Mouse (Mus musculus): ENCODE measurements at regions not wholly inside any gene's neighbourhood (a gene's known extent, or its start where the extent isn't known, plus 50 kb on each side); places are given as distances from the start of the nearest gene placed in this dataset.

- H3K27me3 ChIP-seq (ENCODE audit: control insufficient read depth in 1 of 2, insufficient read depth in 2 of 2, low read length in 2 of 2): no peaks in the 10 kb centered on the region
- H3K4me3 ChIP-seq (ENCODE audit: control insufficient read depth in 1 of 2, insufficient read depth in 1 of 2, low read depth in 2 of 2, low read length in 2 of 2): no peak overlapping the region
- no peak overlapping the region for H3K9ac ChIP-seq (ENCODE audit: control insufficient read depth, low read depth, low read length, poor library complexity, severe bottlenecking)
- no peaks in the 10 kb centered on the region for H3K36me3 ChIP-seq (ENCODE audit: control insufficient read depth in 1 of 2, insufficient read depth in 2 of 2, low read length in 2 of 2)
- no peak for DNase-seq (ENCODE audit: low read depth, low spot score)
- no peaks in the 10 kb centered on the region for H3K9me3 ChIP-seq (replicated peaks; ENCODE audit: insufficient read depth, low read length)
- no peaks in the 10 kb centered on the region for H3K79me2 ChIP-seq (ENCODE audit: control insufficient read depth, insufficient read depth, low read length, poor library complexity)
- TF ChIP-seq ZNF384 (IDR thresholded peaks at IDR 0.05; ENCODE audit: low read depth, low read length): no peak
- TF ChIP-seq ETS1 (IDR thresholded peaks at IDR 0.05; ENCODE audit: low read depth, low read length): no peak
- no peak for TF ChIP-seq BHLHE40 (IDR thresholded peaks at IDR 0.05; ENCODE audit: borderline replicate concordance, low read depth, low read length)
- no peak for TF ChIP-seq NRF1 (IDR thresholded peaks at IDR 0.05; ENCODE audit: insufficient read depth, low read depth, low read length, poor library complexity, severe bottlenecking)
- no peak for TF ChIP-seq USF1 (IDR thresholded peaks at IDR 0.05; ENCODE audit: low read depth, low read length)
- TF ChIP-seq EP300 (IDR thresholded peaks at IDR 0.05; ENCODE audit: low read depth in 1 of 2, low read length in 2 of 2): no peak
- no peak for TF ChIP-seq CHD1 (IDR thresholded peaks at IDR 0.05; ENCODE audit: low read depth, low read length)
- TF ChIP-seq SIN3A (IDR thresholded peaks at IDR 0.05; ENCODE audit: low read length): no peak
- TF ChIP-seq TAL1 (IDR thresholded peaks at IDR 0.05; ENCODE audit: low read length): no peak
- TF ChIP-seq ZKSCAN1 (IDR thresholded peaks at IDR 0.05; ENCODE audit: low read depth, low read length): no peak
- no peak for TF ChIP-seq RAD21 (IDR thresholded peaks at IDR 0.05; ENCODE audit: low read depth, low read length)
- no peak for TF ChIP-seq MYC (IDR thresholded peaks at IDR 0.05; ENCODE audit: low read depth, low read length)
- no peak for TF ChIP-seq MYB (IDR thresholded peaks at IDR 0.05; ENCODE audit: low read depth, low read length)
- TF ChIP-seq RCOR1 (IDR thresholded peaks at IDR 0.05; ENCODE audit: low read depth, low read length): no peak
- TF ChIP-seq SMC3 (IDR thresholded peaks at IDR 0.05; ENCODE audit: low read depth, low read length): no peak
- no peak for TF ChIP-seq POLR2AphosphoS2 (IDR thresholded peaks at IDR 0.05; ENCODE audit: low read length)
- TF ChIP-seq MXI1 (IDR thresholded peaks at IDR 0.05; ENCODE audit: low read depth, low read length): no peak
- H3K27ac ChIP-seq (ENCODE audit: control insufficient read depth, low read depth, low read length): no peak overlapping the region
- H3K4me1 ChIP-seq (ENCODE audit: control insufficient read depth in 1 of 2, insufficient read depth in 2 of 2, low read length in 2 of 2): no peaks in the 10 kb centered on the region
Measured at GRCm38 (mm10) chr10:11922132-11922531, 578.9 kb downstream of the Epm2a start.

GRCm38 (mm10) chr10:11938164-11938563, 595.0 kb downstream of the Epm2a start:
- Histone ChIP-seq H3K4me1 (ENCODE audit: control insufficient read depth in 1 of 2, insufficient read depth in 2 of 2, low read length in 2 of 2) (no peaks in the 10 kb centered on the region), H3K27ac (ENCODE audit: control insufficient read depth, low read depth, low read length) (no peak overlapping the region), H3K9me3 (replicated peaks; ENCODE audit: insufficient read depth, low read length) (no peaks in the 10 kb centered on the region), H3K79me2 (ENCODE audit: control insufficient read depth, insufficient read depth, low read length, poor library complexity) (no peaks in the 10 kb centered on the region), H3K36me3 (ENCODE audit: control insufficient read depth in 1 of 2, insufficient read depth in 2 of 2, low read length in 2 of 2) (no peaks in the 10 kb centered on the region; a peak in 1 of 4 replicates), H3K4me3 (ENCODE audit: control insufficient read depth in 1 of 2, insufficient read depth in 1 of 2, low read depth in 2 of 2, low read length in 2 of 2) (no peak overlapping the region), H3K27me3 (ENCODE audit: control insufficient read depth in 1 of 2, insufficient read depth in 2 of 2, low read length in 2 of 2) (no peaks in the 10 kb centered on the region), H3K9ac (ENCODE audit: control insufficient read depth, low read depth, low read length, poor library complexity, severe bottlenecking) (no peak overlapping the region)
- no peak for DNase-seq (ENCODE audit: low read depth, low spot score)
- TF ChIP-seq UBTF (IDR thresholded peaks at IDR 0.05; ENCODE audit: borderline replicate concordance, insufficient read depth, low read depth, low read length) (no peak), ELF1 (IDR thresholded peaks at IDR 0.05; ENCODE audit: low read depth, low read length) (no peak), SMC3 (IDR thresholded peaks at IDR 0.05; ENCODE audit: low read depth, low read length) (no peak), E2F4 (IDR thresholded peaks at IDR 0.05; ENCODE audit: borderline replicate concordance, low read depth, low read length) (no peak), TBP (IDR thresholded peaks at IDR 0.05; ENCODE audit: low read depth, low read length) (no peak), TCF12 (IDR thresholded peaks at IDR 0.05; ENCODE audit: low read depth, low read length) (no peak), ETS1 (IDR thresholded peaks at IDR 0.05; ENCODE audit: low read depth, low read length) (no peak), ZNF384 (IDR thresholded peaks at IDR 0.05; ENCODE audit: low read depth, low read length) (no peak), NRF1 (IDR thresholded peaks at IDR 0.05; ENCODE audit: insufficient read depth, low read depth, low read length, poor library complexity, severe bottlenecking) (no peak), BHLHE40 (IDR thresholded peaks at IDR 0.05; ENCODE audit: borderline replicate concordance, low read depth, low read length) (no peak), EP300 (IDR thresholded peaks at IDR 0.05; ENCODE audit: low read depth in 1 of 2, low read length in 2 of 2) (no peak), ZKSCAN1 (IDR thresholded peaks at IDR 0.05; ENCODE audit: low read depth, low read length) (no peak), GATA1 (IDR thresholded peaks at IDR 0.05; ENCODE audit: low read depth, low read length) (no peak), ZC3H11A (IDR thresholded peaks at IDR 0.05; ENCODE audit: low read depth, low read length) (no peak), RAD21 (IDR thresholded peaks at IDR 0.05; ENCODE audit: low read depth, low read length) (no peak), POLR2AphosphoS2 (IDR thresholded peaks at IDR 0.05; ENCODE audit: low read length) (no peak), MAX (IDR thresholded peaks at IDR 0.05; ENCODE audit: low read length) (no peak), MAFK (IDR thresholded peaks at IDR 0.05; ENCODE audit: borderline replicate concordance, low read depth, low read length) (no peak)

Data from MEL (cell line).